Mouse (Mus musculus): ENCODE results near the gene Gabra2.

GRCm38 (mm10) chr5:70995617-70996325, 99.9 kb downstream of the Gabra2 start:
- no peak for TF ChIP-seq POLR2A (IDR thresholded peaks at IDR 0.05; ENCODE audit: control insufficient read depth, low read depth, low read length)
- TF ChIP-seq CTCF (IDR thresholded peaks at IDR 0.05; ENCODE audit: control insufficient read depth, insufficient read depth, insufficient replicate concordance, low read depth, low read length): no peak

Measured in testis, adult 2 months (tissue).